Mouse (Mus musculus): Measurements from ENCODE around the gene Scamp1.

DNA sequence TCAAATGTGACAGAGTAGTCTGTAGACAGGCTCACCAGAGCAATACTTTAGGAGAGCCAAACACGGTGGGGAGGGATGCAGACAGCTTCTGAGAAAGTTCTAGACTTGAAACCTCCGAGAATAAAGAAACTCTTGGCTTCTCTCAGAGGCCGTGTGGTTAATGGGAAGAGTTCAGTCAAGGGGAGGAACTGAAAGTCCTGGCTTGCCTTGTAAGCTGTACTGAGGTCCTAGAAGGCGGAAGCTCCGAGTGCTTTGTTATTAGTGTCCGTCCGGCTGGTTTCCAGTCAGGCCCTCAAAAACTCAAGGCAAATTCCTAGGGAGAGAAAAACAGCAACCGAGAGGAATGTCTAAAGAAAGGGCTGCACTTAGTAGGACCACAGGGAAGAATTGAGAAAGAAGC lies 10.3 kb upstream of the Scamp1 start:
- TF ChIP-seq POLR2A (IDR thresholded peaks at IDR 0.05; ENCODE audit: borderline replicate concordance, extremely low read depth, low read depth, low read length) (no peak), CTCF (IDR thresholded peaks at IDR 0.05; ENCODE audit: insufficient read depth, low read length) (no peak)

Measured in lung, adult 2 months (tissue).